Mouse (Mus musculus) neural tube, embryonic 11.5 days (tissue): Measurements from ENCODE around the gene Rab3il1. TPM values are rescaled to one million over a fixed set of nuclear protein-coding genes. Genes with fewer than 3 reads are reported as not detected.

Experiments
- ATAC-seq: fragments of 200-750 bp; cut with Nextera tagmentation; 2 replicates; pipeline ENCODE4 v1.8.0; 2017; ENCODE audit warnings: moderate number of reproducible peaks, mild to moderate bottlenecking, moderate TSS enrichment, moderate library complexity; ENCODE audit not compliant: insufficient read depth, low FRiP score, low TSS enrichment
- DNase-seq: peaks from one replicate; pipeline ENCODE4 v3.0.0-alpha.2; 2015; ENCODE audit warnings: low spot score
- H3K27ac ChIP-seq: fragments of 300-500 bp; sonication (generic); 2 replicates; pipeline ENCODE4 v1.5.1; 2014; ENCODE audit warnings: low read depth, mild to moderate bottlenecking, low read length
- H3K27me3 ChIP-seq: fragments of 300-500 bp; sonication (generic); 2 replicates; pipeline ENCODE4 v1.6.1; 2014; ENCODE audit warnings: mild to moderate bottlenecking, low read length, mixed read lengths; ENCODE audit not compliant: control insufficient read depth, insufficient read depth
- H3K36me3 ChIP-seq: fragments of 300-500 bp; sonication (generic); 2 replicates; pipeline ENCODE4 v1.6.1; 2014; ENCODE audit warnings: mild to moderate bottlenecking, low read length, moderate library complexity, mixed read lengths; ENCODE audit not compliant: control insufficient read depth, insufficient read depth
- H3K4me1 ChIP-seq: fragments of 300-500 bp; sonication (generic); 2 replicates; pipeline ENCODE4 v1.6.1; 2014; ENCODE audit warnings: low read length, mixed read lengths; ENCODE audit not compliant: control insufficient read depth, insufficient read depth
- H3K4me2 ChIP-seq: fragments of 300-500 bp; sonication (generic); 2 replicates; pipeline ENCODE4 v1.6.1; 2014; ENCODE audit warnings: low read depth, mild to moderate bottlenecking, moderate library complexity
- H3K4me3 ChIP-seq: fragments of 300-500 bp; sonication (generic); 2 replicates; pipeline ENCODE4 v1.5.1; 2014; ENCODE audit warnings: low read depth, low read length
- H3K9ac ChIP-seq: fragments of 300-500 bp; sonication (generic); 2 replicates; pipeline ENCODE4 v1.6.1; 2014; ENCODE audit warnings: mild to moderate bottlenecking, low read length
- H3K9me3 ChIP-seq: fragments of 300-500 bp; sonication (generic); 2 replicates; pipeline ENCODE4 v1.6.1; 2016; ENCODE audit warnings: low read length; ENCODE audit not compliant: control insufficient read depth
- WGBS: fragments of 180-500 bp; shearing (Covaris S2); extraction: QIAGEN DNeasy Blood & Tissue Kit; methylation state at CpG from one replicate; pipeline ENCODE4 v1.1.7; 2014; 5-methylcytosine and 5-hydroxymethylcytosine counted together
- polyA plus RNA-seq: library from polyadenylated mRNA; unstranded; fragments of >200 nt; fragmentation: Nextera tagmentation; extraction: Ambion mirVana; gene quantifications from 2 replicates; pipeline ENCODE4 v1.2.1, GENCODE M21; 2014

Gene Rab3il1
- polyA plus RNA-seq, 1 experiment from 2014 or later = 43.0 TPM

- Histone ChIP-seq H3K4me1 (no peaks in the 10 kb centered on the region), H3K4me2 (no peak overlapping the region), H3K36me3 (peaks cover 57% of the 10 kb centered on the region), H3K27me3 (no peaks in the 10 kb centered on the region), H3K4me3 (no peak overlapping the region), H3K9me3 (no peaks in the 10 kb centered on the region), H3K27ac (no peak overlapping the region), H3K9ac (no peak overlapping the region)
- DNase-seq (no peak), ATAC-seq (no peak)
- WGBS = 93% methylated on average over 5 of the region's 5 CpGs
Observed at GRCm38 (mm10) chr19:10065465-10066188, 64.2 kb downstream of the Rab3il1 start.

GRCm38 (mm10) chr19:10066189-10066500 is 64.7 kb downstream of the Rab3il1 start:
- WGBS = 94% methylated on average over 4 of the region's 4 CpGs
- ATAC-seq (no peak), DNase-seq (no peak)
- Histone ChIP-seq H3K9ac (no peak overlapping the region), H3K27ac (no peak overlapping the region), H3K27me3 (no peaks in the 10 kb centered on the region), H3K36me3 (peaks cover 57% of the 10 kb centered on the region), H3K4me1 (no peaks in the 10 kb centered on the region), H3K4me2 (no peak overlapping the region), H3K9me3 (no peaks in the 10 kb centered on the region), H3K4me3 (no peak overlapping the region)

- Histone ChIP-seq H3K4me2 (no peak overlapping the region), H3K27me3 (no peaks in the 10 kb centered on the region), H3K9ac (no peak overlapping the region), H3K9me3 (no peaks in the 10 kb centered on the region), H3K4me3 (no peak overlapping the region), H3K27ac (no peak overlapping the region), H3K36me3 (peaks cover 57% of the 10 kb centered on the region), H3K4me1 (no peaks in the 10 kb centered on the region)
- WGBS = 92% methylated on average over 3 of the region's 3 CpGs
- ATAC-seq (no peak), DNase-seq (no peak)
Observed at GRCm38 (mm10) chr19:10066502-10066901, 65.0 kb downstream of the Rab3il1 start.

- no peak for DNase-seq
Observed at GRCm38 (mm10) chr19:10067701-10068100, 66.2 kb downstream of the Rab3il1 start.

GRCm38 (mm10) chr19:10070186-10070980 is 68.9 kb downstream of the Rab3il1 start:
- Histone ChIP-seq H3K4me1 (no peaks in the 10 kb centered on the region), H3K27me3 (no peaks in the 10 kb centered on the region), H3K27ac (no peak overlapping the region), H3K9me3 (no peaks in the 10 kb centered on the region), H3K9ac (no peak overlapping the region), H3K4me3 (no peak overlapping the region), H3K36me3 (peaks cover 58% of the 10 kb centered on the region), H3K4me2 (no peak overlapping the region)
- no peak for ATAC-seq
- 99% methylated on average over 8 of the region's 8 CpGs for WGBS
- DNase-seq = no peak

More at GRCm38 (mm10) chr19:10067701-10068100, 66.2 kb downstream of the Rab3il1 start:
- Histone ChIP-seq H3K27ac (no peak overlapping the region), H3K4me1 (no peaks in the 10 kb centered on the region), H3K36me3 (peaks cover 54% of the 10 kb centered on the region), H3K9me3 (no peaks in the 10 kb centered on the region), H3K9ac (no peak overlapping the region), H3K27me3 (no peaks in the 10 kb centered on the region), H3K4me3 (no peak overlapping the region), H3K4me2 (no peak overlapping the region)
- 94% methylated on average over 7 of the region's 7 CpGs for WGBS
- ATAC-seq = no peak

GRCm38 (mm10) chr19:10071166-10071565 is 69.7 kb downstream of the Rab3il1 start:
- WGBS = 90% methylated on average over 5 of the region's 5 CpGs
- ATAC-seq (no peak), DNase-seq (no peak)
- no peak overlapping the region for H3K9ac ChIP-seq
- H3K27me3 ChIP-seq = no peaks in the 10 kb centered on the region
- H3K4me1 ChIP-seq = no peaks in the 10 kb centered on the region
- H3K4me3 ChIP-seq = no peak overlapping the region
- no peak overlapping the region for H3K4me2 ChIP-seq
- peaks cover 62% of the 10 kb centered on the region for H3K36me3 ChIP-seq
- no peaks in the 10 kb centered on the region for H3K9me3 ChIP-seq
- no peak overlapping the region for H3K27ac ChIP-seq

GRCm38 (mm10) chr19:10071892-10072291 is 70.4 kb downstream of the Rab3il1 start:
- no peaks in the 10 kb centered on the region for H3K27me3 ChIP-seq
- WGBS = 53% methylated on average over 4 of the region's 4 CpGs
- ATAC-seq (no peak), DNase-seq (no peak)
- peaks cover 59% of the 10 kb centered on the region for H3K36me3 ChIP-seq
- H3K4me2 ChIP-seq = no peak overlapping the region
- no peak overlapping the region for H3K27ac ChIP-seq
- H3K9me3 ChIP-seq = no peaks in the 10 kb centered on the region
- no peak overlapping the region for H3K9ac ChIP-seq
- no peaks in the 10 kb centered on the region for H3K4me1 ChIP-seq
- H3K4me3 ChIP-seq = no peak overlapping the region

GRCm38 (mm10) chr19:10073145-10073544 is 71.7 kb downstream of the Rab3il1 start:
- WGBS = 88% methylated on average over 5 of the region's 5 CpGs
- Histone ChIP-seq H3K9me3 (no peaks in the 10 kb centered on the region), H3K4me2 (no peak overlapping the region), H3K36me3 (peaks cover 61% of the 10 kb centered on the region), H3K27me3 (no peaks in the 10 kb centered on the region), H3K9ac (no peak overlapping the region), H3K4me1 (no peaks in the 10 kb centered on the region), H3K4me3 (no peak overlapping the region), H3K27ac (no peak overlapping the region)
- DNase-seq = no peak
- ATAC-seq = no peak

- no peak overlapping the region for H3K9ac ChIP-seq
- H3K27ac ChIP-seq = no peak overlapping the region
- DNase-seq = no peak
- 84% methylated on average over 6 of the region's 6 CpGs for WGBS
- no peak for ATAC-seq
- H3K4me3 ChIP-seq = no peak overlapping the region
- H3K36me3 ChIP-seq = peaks cover 69% of the 10 kb centered on the region
- no peak overlapping the region for H3K4me2 ChIP-seq
- no peaks in the 10 kb centered on the region for H3K27me3 ChIP-seq
- no peaks in the 10 kb centered on the region for H3K4me1 ChIP-seq
- no peaks in the 10 kb centered on the region for H3K9me3 ChIP-seq
Observed at GRCm38 (mm10) chr19:10078392-10078791, 76.9 kb downstream of the Rab3il1 start.
